Mouse (Mus musculus) hindbrain, embryonic 11.5 days (tissue): Measurements from ENCODE around the gene Pcnx2. TPM values are rescaled to one million over a fixed set of nuclear protein-coding genes. Genes with fewer than 3 reads are reported as not detected.
A peak's percentile ranks its signal among the peaks of the same experiment; 100 is the strongest.

Source experiments
- ATAC-seq: fragments of 200-750 bp; cut with Nextera tagmentation; 2 replicates; pipeline ENCODE4 v1.8.0; 2017; ENCODE audit warnings: mild to moderate bottlenecking, moderate TSS enrichment, moderate library complexity; ENCODE audit not compliant: low FRiP score
- DNase-seq: peaks from one replicate; pipeline ENCODE4 v3.0.0-alpha.2; 2015; ENCODE audit warnings: low spot score
- H3K27ac ChIP-seq: fragments of 300-500 bp; sonication (generic); 2 replicates; pipeline ENCODE4 v1.5.1; 2014; ENCODE audit warnings: mild to moderate bottlenecking, low read depth, low read length
- H3K27me3 ChIP-seq: fragments of 300-500 bp; sonication (generic); 2 replicates; pipeline ENCODE4 v1.6.1; 2014; ENCODE audit warnings: mild to moderate bottlenecking, low read length, moderate library complexity, mixed read lengths; ENCODE audit not compliant: control insufficient read depth, insufficient read depth
- H3K36me3 ChIP-seq: fragments of 300-500 bp; sonication (generic); 2 replicates; pipeline ENCODE4 v1.6.1; 2014; ENCODE audit warnings: mild to moderate bottlenecking, low read length, moderate library complexity, mixed read lengths; ENCODE audit not compliant: control insufficient read depth, insufficient read depth
- H3K4me1 ChIP-seq: fragments of 300-500 bp; sonication (generic); replicated peaks from 2 replicates; pipeline ENCODE4 v1.6.1; 2014; ENCODE audit warnings: low read length, mixed read lengths; ENCODE audit not compliant: control insufficient read depth, insufficient read depth
- H3K4me2 ChIP-seq: fragments of 300-500 bp; sonication (generic); replicated peaks from 2 replicates; pipeline ENCODE4 v1.6.1; 2014; ENCODE audit warnings: mild to moderate bottlenecking, low read depth, low read length
- H3K4me3 ChIP-seq: fragments of 300-500 bp; sonication (generic); 2 replicates; pipeline ENCODE4 v1.5.1; 2014; ENCODE audit warnings: low read depth, low read length
- H3K9ac ChIP-seq: fragments of 300-500 bp; sonication (generic); 2 replicates; pipeline ENCODE4 v1.6.1; 2014; ENCODE audit warnings: low read depth, low read length
- H3K9me3 ChIP-seq: fragments of 300-500 bp; sonication (generic); 2 replicates; pipeline ENCODE4 v1.6.1; 2016; ENCODE audit warnings: low read length; ENCODE audit not compliant: control insufficient read depth
- WGBS: fragments of 180-500 bp; shearing (Covaris S2); extraction: QIAGEN DNeasy Blood & Tissue Kit; methylation state at CpG from one replicate; pipeline ENCODE4 v1.1.7; 2014; 5-methylcytosine and 5-hydroxymethylcytosine counted together
- polyA plus RNA-seq: library from polyadenylated mRNA; unstranded; fragments of >200 nt; fragmentation: Nextera tagmentation; extraction: Ambion mirVana; gene quantifications from 2 replicates; pipeline ENCODE4 v1.2.1, GENCODE M21; 2014

Pcnx2 gene
- polyA plus RNA-seq, 1 experiment from 2014 or later = 0.46 TPM

GRCm38 (mm10) chr8:125909661-125910364 lies 11.7 kb upstream of the Pcnx2 start:
- H3K4me3 ChIP-seq = peak overlapping the region; percentile 48
- H3K4me1 ChIP-seq = peaks cover 9% of the 10 kb centered on the region; the same call in 1 of the 2 replicates
- no peaks in the 10 kb centered on the region for H3K9me3 ChIP-seq
- H3K27me3 ChIP-seq = peaks cover 49% of the 10 kb centered on the region
- DNase-seq = peak; percentile 23
- 4% methylated on average over 30 of the region's 30 CpGs for WGBS
- no peak for ATAC-seq
- H3K36me3 ChIP-seq = no peaks in the 10 kb centered on the region
- no peak overlapping the region for H3K27ac ChIP-seq
- peak overlapping the region; percentile 96 for H3K4me2 ChIP-seq
- H3K9ac ChIP-seq = no peak overlapping the region

GRCm38 (mm10) chr8:125907311-125907710 lies 9.2 kb upstream of the Pcnx2 start:
- peaks cover 42% of the 10 kb centered on the region for H3K27me3 ChIP-seq
- H3K4me1 ChIP-seq = peaks cover 9% of the 10 kb centered on the region; the same call in 1 of the 2 replicates
- H3K4me2 ChIP-seq = no peak overlapping the region
- no peaks in the 10 kb centered on the region for H3K36me3 ChIP-seq
- H3K4me3 ChIP-seq = no peak overlapping the region
- ATAC-seq = no peak
- WGBS = 83% methylated on average over 2 of the region's 2 CpGs
- H3K9me3 ChIP-seq = no peaks in the 10 kb centered on the region
- no peak for DNase-seq
- no peak overlapping the region for H3K27ac ChIP-seq
- no peak overlapping the region for H3K9ac ChIP-seq

- DNase-seq (no peak), ATAC-seq (no peak)
- Histone ChIP-seq H3K9ac (no peak overlapping the region), H3K27me3 (peaks cover 23% of the 10 kb centered on the region), H3K9me3 (no peaks in the 10 kb centered on the region), H3K36me3 (no peaks in the 10 kb centered on the region), H3K27ac (no peak overlapping the region), H3K4me3 (no peak overlapping the region), H3K4me1 (peaks cover 4% of the 10 kb centered on the region; the same call in 1 of the 2 replicates), H3K4me2 (no peak overlapping the region)
- 75% methylated on average over 2 of the region's 2 CpGs for WGBS
These were observed 7.2 kb upstream of the Pcnx2 start for GRCm38 (mm10) chr8:125905341-125905740.

- no peaks in the 10 kb centered on the region for H3K36me3 ChIP-seq
- H3K4me3 ChIP-seq = no peak overlapping the region
- no peaks in the 10 kb centered on the region for H3K4me1 ChIP-seq
- H3K27ac ChIP-seq = no peak overlapping the region
- 58% methylated on average over 3 of the region's 3 CpGs for WGBS
- no peak overlapping the region for H3K4me2 ChIP-seq
- H3K27me3 ChIP-seq = peaks cover 13% of the 10 kb centered on the region
- no peak for DNase-seq
- H3K9ac ChIP-seq = no peak overlapping the region
- no peak for ATAC-seq
- no peaks in the 10 kb centered on the region for H3K9me3 ChIP-seq
These were observed 4.4 kb upstream of the Pcnx2 start for GRCm38 (mm10) chr8:125902521-125902920.

GRCm38 (mm10) chr8:125901167-125901566 lies 3.0 kb upstream of the Pcnx2 start:
- peaks cover 17% of the 10 kb centered on the region for H3K27me3 ChIP-seq
- no peak for DNase-seq
- H3K9me3 ChIP-seq = no peaks in the 10 kb centered on the region
- no peak overlapping the region for H3K4me2 ChIP-seq
- no peaks in the 10 kb centered on the region for H3K4me1 ChIP-seq
- no peak overlapping the region for H3K9ac ChIP-seq
- H3K4me3 ChIP-seq = no peak overlapping the region
- no peak overlapping the region for H3K27ac ChIP-seq
- no peak for ATAC-seq
- WGBS = 23% methylated on average over 2 of the region's 2 CpGs
- H3K36me3 ChIP-seq = no peaks in the 10 kb centered on the region

- Histone ChIP-seq H3K27me3 (peaks cover 17% of the 10 kb centered on the region), H3K4me1 (no peaks in the 10 kb centered on the region), H3K4me3 (no peak overlapping the region; the same call in 1 of the 2 replicates), H3K36me3 (no peaks in the 10 kb centered on the region), H3K4me2 (no peak overlapping the region; the same call in 1 of the 2 replicates), H3K9ac (no peak overlapping the region), H3K27ac (no peak overlapping the region), H3K9me3 (no peaks in the 10 kb centered on the region)
- WGBS = 0% methylated on average over 6 of the region's 6 CpGs
- ATAC-seq (no peak), DNase-seq (peak; percentile 88)
These were observed 782 bp upstream of the Pcnx2 start for GRCm38 (mm10) chr8:125898899-125899298.

GRCm38 (mm10) chr8:125897388-125897787 lies 729 bp downstream of the Pcnx2 start:
- Histone ChIP-seq H3K27ac (no peak overlapping the region), H3K4me2 (no peak overlapping the region), H3K27me3 (peaks cover 17% of the 10 kb centered on the region), H3K4me3 (no peak overlapping the region; the same call in 1 of the 2 replicates), H3K4me1 (no peaks in the 10 kb centered on the region), H3K9me3 (no peaks in the 10 kb centered on the region), H3K9ac (no peak overlapping the region), H3K36me3 (no peaks in the 10 kb centered on the region)
- peak; percentile 11 for DNase-seq
- 63% methylated on average over 11 of the region's 11 CpGs for WGBS
- no peak for ATAC-seq

GRCm38 (mm10) chr8:125889920-125890319 lies 8.2 kb downstream of the Pcnx2 start:
- no peak for ATAC-seq
- 87% methylated on average over 3 of the region's 3 CpGs for WGBS

GRCm38 (mm10) chr8:125887549-125887948 lies 10.6 kb downstream of the Pcnx2 start:
- Histone ChIP-seq H3K4me2 (no peak overlapping the region), H3K27me3 (no peaks in the 10 kb centered on the region), H3K9me3 (no peaks in the 10 kb centered on the region), H3K27ac (no peak overlapping the region), H3K9ac (no peak overlapping the region), H3K4me3 (no peak overlapping the region), H3K36me3 (no peaks in the 10 kb centered on the region), H3K4me1 (no peaks in the 10 kb centered on the region)
- no peak for DNase-seq
- WGBS = 94% methylated on average over 9 of the region's 9 CpGs
- ATAC-seq = no peak

More at GRCm38 (mm10) chr8:125889920-125890319, 8.2 kb downstream of the Pcnx2 start:
- H3K36me3 ChIP-seq = no peaks in the 10 kb centered on the region
- no peaks in the 10 kb centered on the region for H3K9me3 ChIP-seq
- no peak overlapping the region for H3K4me3 ChIP-seq
- H3K4me1 ChIP-seq = no peaks in the 10 kb centered on the region
- no peak for DNase-seq
- H3K9ac ChIP-seq = no peak overlapping the region
- H3K27me3 ChIP-seq = no peaks in the 10 kb centered on the region
- H3K27ac ChIP-seq = no peak overlapping the region
- H3K4me2 ChIP-seq = no peak overlapping the region
